Mouse (Mus musculus) cerebral cortex, adult 2 months (tissue): ENCODE results near the gene 6030408B16Rik.

Experiments used
- whole genome bisulfite sequencing: fragments of 180-500 bp; shearing (Covaris S2); methylation state at CpG from one replicate; pipeline ENCODE4 v1.1.7; 2018; 5-methylcytosine and 5-hydroxymethylcytosine counted together

The 6030408B16Rik gene

DNA sequence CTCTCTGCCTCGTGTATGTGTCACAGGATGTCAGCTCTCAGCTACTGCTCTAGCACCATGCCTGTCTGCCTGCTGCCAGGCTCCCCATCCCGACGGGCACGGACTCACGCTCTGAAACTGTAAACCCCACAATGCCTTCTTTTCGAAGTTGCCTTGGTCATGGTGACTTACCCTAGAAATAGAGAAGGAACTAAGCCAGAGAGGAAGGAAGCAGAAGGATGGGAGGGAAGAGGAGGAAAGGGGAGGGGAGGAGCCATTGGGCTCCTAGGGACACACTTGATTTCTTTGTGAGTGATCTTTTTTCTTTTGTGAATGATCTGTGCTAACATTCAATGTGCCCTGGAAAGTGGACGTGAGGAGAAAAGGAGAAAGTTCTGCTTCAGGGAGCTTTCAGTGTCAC is 5.0 kb downstream of the 6030408B16Rik start:
- whole genome bisulfite sequencing: 23% methylated on average over 7 of the region's 7 CpGs

DNA sequence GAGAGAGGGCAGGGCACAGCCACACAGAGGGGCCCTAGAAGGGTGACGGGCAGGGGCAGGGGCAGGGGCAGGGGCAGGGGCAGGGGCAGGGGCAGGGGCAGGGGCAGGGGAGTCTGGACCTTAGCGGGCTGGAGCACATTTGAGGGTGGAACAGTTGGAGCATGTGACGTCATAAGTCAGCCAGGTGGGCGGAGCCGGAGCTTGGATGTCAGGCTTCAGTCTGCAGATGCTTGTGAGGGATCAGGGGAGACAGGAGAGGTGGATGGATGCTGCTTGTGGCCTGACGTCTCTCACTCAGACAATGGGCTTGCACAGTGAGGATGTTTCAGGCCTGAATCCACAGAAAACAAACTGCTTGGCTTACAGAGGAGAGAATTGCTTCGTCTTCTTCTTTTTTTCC is 5.5 kb downstream of the 6030408B16Rik start:
- WGBS: 31% methylated on average over 7 of the region's 7 CpGs

DNA sequence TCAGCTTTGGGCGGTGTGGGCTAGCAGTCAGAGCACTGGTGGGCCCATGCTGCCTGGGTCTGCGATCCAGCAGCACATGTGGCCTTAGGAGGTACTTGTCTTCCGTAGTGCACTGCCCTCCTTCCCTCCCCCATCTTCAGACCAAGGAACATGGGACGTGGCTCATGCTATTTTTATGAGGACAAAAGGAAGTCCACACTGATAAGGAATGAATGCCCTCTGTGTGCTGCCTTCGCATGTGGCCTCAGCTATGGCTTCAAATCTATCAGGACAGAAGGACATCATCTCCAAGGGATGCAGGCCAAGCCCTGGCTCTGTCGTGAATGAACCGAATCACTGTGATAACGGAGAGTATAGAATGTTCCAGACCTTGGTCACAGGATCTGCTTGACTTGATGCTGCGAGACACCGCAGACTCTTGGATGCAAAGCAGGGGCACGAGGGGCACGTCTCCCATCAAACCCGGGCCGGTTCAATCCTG is 6.5 kb downstream of the 6030408B16Rik start:
- 85% methylated on average over 14 of the region's 14 CpGs for WGBS

DNA sequence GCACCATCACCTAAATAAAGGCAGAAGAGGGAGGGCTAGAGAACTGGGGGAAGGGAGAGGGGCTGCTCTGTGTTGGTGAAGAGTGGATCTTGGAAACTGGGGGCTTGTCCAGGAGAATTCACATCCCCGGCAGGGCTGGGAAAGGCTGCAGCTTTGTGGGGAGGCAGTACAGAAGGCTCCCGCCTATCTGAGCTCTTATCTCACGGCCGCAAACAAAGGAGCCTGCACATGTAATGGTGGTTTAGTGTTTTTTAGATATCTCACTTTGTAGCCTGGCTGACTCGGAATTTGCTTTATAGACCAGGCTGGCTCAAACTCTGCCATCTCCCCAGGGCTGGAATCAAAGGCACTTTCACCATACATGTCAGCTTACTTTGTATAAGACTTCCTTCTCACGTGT is 7.1 kb downstream of the 6030408B16Rik start:
- 81% methylated on average over 6 of the region's 6 CpGs for WGBS

DNA sequence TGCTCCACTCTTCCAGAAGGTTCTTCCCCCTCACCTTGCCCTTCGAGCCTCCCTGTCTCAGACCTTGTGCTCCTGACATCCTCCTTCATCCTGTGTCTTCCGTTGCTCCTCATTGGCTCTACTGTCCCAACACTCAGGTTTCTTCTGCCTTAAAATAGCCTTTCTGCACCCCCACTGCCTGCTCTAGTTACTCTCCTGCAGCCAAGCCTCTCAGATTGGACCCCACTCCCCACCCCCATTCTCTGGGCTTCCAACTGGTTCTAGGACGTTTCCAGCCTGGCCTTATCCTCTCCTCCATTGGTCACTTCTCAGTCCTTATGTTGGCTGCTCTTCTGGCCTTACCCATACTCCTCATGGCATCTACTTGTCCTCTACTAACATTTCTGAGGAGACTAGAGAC is 9.2 kb downstream of the 6030408B16Rik start:
- 82% methylated on average over 3 of the region's 3 CpGs for WGBS

DNA sequence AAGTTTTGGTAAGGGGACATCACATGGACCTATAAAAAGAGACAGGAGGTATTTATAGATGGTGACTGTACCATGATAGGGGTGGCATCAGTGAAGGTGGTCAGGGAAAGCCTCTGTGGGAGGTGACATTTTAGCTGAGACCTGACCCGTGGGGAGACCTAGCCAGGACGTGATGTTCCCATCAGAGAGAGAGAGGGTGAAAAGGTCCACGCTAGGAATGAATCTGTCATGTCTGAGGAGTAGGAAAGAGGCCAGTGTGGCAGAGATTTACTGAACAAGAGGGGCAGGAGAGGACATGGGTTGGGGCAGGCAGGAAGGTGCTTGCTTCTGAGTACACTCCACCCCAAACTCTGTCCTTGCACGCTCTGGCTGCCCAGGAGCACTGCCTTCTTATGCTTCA is 10.8 kb downstream of the 6030408B16Rik start:
- WGBS: 93% methylated on average over 4 of the region's 4 CpGs

DNA sequence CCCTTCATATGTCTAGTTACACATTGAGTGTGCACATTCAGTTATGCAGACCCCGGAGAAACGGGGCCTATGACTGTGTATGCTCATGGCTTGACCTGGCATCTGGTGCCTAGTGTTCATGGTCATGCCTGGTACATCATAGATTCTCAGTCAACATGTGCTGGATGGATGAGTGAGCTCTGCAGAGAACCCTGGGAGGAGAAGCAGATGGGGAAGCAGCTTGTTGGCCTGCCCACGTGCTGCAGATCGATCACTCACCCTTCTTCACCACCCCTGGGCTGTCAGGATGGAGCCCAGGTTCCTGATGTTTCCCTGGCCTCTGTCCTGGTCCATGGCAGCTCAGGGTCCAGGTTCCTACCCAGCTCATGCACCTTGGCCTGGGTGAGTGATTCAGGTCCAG is 13.4 kb downstream of the 6030408B16Rik start:
- WGBS: 70% methylated on average over 4 of the region's 4 CpGs

DNA sequence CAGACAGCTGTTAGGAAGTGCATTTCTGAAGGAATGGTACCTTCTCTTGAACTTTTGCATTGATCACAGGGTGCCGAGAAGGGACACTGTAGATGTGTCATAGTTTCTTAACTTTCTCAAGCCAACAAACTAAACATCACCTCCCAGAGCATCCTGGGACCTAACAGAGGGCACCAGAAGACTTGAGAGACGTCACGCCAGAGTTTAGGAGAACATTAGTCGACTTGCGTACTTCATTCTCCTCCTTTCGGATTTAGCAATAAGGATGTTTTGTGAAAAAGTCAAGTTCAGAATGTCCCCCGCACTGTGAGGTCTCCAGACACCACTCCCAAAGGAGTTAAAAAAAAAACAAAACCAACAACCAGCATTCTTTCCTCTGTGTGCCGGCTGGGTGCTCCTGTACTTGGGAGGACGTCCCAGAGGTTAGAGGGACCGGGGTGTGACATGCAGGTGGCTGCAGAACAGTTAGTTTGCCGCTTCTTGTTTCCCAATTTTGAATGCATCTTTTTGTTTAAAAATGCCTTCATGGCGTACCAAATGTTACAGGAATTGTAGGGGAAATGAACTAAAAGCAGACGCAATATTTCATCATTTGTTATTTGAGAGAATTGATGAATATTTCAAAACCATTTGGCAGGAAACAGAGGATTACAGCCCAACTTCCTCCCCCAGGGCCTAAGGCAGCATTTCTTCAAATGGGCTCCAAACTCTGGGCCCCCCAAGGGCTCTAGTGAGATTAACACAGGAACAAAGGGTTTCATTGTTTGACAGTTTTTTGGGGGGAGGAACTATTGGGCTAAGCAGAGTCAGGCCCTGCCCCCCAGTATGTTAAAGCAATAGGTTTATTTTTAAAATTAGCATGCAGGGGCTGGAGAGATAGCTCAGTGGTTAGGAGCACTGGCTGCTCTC is 15.7 kb downstream of the 6030408B16Rik start:
- 72% methylated on average over 13 of the region's 13 CpGs for WGBS

DNA sequence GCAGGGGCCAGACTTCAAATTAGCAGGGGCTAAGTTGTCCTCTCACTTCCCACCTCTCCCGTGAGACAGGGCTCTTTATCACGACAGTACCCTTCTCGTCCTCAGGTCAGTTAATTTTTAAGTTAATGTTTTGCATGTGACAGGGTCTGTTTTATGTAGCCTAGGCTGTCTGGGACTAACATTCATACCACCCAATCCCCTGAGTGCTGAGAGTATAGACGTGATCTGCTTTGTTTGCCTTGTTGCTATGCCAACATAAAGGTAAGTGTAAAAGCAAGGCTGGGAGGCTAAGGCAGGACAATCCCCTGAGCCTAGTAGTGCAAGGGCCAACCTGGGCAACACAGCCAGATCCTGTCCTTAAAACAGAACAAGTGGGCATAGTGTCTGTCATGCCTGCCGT is 16.5 kb downstream of the 6030408B16Rik start:
- 65% methylated on average over 5 of the region's 5 CpGs for WGBS

DNA sequence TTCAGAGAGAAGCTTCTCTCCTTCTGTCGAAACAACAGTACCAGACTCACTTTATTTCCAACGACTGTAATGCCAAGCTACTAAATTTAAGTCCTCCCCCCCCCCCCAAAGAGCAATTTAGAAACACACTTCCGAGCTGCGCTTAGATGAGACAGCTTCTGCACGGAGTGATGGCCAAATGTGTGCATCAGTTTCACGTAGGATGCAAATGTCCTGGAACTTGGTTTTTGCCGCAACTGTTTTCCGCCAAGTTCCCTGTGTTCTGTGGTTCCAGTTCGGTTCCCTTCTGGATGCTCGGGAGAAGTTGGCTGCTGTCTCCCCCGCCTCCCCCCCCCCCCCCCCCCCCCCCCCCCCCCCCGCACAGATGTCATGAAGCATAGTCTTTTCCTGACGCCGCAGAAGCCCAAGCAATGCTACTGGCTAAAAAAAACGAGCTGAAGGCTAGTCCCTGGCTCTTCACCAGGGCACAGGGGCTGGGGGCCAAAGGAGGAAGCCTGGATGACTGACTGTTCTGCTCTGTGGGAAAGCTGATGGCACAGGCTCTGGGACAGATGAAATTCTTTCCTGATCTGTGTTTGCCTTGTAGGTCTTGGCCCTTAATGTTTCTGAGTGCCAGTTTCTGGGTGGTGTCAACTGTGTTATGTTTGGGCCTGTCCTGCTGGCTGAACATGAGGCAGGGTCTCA is 18.2 kb downstream of the 6030408B16Rik start:
- 24% methylated on average over 14 of the region's 15 CpGs for WGBS

DNA sequence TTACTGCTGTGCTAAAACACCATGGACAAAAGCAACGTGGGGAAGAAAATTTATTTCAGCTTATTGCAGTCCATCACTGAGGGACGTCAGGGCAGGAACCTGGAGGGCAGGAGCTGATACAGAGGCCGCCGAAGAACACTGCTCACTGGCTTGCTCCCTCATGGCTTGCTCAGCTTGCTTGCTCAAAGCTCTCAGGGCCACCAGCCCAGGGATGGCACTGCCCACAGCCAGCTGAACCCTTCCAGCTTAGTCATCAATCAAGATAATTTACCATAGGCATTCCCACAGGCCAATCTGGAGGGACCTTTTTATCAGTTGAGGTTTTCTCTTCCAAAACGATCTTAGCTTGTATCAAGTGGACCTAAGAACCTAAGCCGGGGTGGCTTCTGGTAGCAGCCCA is 19.0 kb downstream of the 6030408B16Rik start:
- 77% methylated on average over 6 of the region's 6 CpGs for WGBS

DNA sequence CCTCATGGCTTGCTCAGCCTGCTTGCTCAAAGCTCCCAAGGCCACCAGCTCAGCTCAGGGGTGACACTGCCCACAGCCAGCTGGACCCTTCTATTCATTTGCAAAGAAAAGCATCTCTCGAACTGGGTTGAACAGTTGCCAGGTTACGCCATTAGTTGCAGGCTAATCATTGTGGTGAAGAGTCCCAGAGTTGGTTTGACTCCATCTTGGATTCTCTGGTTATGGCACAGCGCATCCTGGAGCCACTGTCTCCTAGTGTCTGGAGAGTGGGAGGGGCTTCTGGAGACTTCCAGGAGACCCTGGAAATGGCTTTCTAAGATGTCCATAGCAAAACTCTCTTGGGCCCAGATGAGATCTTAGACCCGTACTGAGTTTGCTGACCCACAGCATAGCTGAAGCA is 22.4 kb downstream of the 6030408B16Rik start:
- WGBS: 71% methylated on average over 4 of the region's 4 CpGs

DNA sequence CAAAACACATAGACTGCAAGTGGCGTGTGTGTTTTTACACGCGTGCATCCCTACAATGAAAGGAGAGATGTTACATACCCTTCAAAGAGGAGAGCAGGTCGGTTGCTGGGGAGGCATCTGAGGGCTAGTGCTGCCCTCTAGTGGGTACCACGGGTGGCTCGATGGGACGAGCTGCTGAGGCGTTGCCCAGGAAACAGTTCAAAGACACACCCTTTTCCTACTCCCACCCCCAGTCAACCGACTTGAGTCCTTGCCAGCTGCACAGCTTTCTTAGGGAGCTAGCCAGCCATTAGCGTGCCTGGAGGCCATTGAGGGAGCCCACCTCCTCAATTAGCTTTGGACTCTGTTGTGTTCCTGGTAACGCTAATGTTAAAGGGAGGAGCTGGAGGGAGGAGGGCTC is 22.8 kb downstream of the 6030408B16Rik start:
- WGBS: 2% methylated on average over 11 of the region's 11 CpGs

DNA sequence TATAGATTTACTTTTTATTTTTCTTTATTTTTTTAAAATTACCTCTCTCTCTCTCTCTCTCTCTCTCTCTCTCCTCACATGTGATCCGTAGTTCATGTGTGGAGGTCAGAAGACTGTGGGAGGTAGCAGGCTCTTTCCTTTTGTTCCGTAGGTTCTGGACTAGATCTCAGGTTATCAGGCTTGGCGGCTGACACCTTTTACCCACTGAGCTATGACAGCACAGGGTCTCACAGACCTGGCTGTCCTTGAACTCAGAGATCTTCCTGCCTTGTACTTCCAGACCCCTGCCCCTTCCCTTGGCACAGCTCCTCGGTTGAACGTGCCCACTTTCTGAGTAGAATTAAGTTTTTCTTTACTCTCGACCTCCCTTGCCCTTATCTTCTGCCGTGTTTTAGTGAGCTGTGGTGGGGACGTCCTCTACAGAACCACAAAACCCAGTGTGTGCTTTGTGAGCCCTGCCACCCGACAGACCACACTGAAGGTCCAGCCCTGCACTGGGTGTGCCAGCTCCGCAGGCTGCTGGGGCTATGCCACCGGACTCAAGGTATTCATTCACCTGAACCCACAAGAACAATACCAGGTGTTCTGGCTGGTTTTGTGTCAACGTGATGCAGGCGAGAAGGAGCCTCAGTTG is 23.4 kb downstream of the 6030408B16Rik start:
- 48% methylated on average over 13 of the region's 13 CpGs for WGBS

DNA sequence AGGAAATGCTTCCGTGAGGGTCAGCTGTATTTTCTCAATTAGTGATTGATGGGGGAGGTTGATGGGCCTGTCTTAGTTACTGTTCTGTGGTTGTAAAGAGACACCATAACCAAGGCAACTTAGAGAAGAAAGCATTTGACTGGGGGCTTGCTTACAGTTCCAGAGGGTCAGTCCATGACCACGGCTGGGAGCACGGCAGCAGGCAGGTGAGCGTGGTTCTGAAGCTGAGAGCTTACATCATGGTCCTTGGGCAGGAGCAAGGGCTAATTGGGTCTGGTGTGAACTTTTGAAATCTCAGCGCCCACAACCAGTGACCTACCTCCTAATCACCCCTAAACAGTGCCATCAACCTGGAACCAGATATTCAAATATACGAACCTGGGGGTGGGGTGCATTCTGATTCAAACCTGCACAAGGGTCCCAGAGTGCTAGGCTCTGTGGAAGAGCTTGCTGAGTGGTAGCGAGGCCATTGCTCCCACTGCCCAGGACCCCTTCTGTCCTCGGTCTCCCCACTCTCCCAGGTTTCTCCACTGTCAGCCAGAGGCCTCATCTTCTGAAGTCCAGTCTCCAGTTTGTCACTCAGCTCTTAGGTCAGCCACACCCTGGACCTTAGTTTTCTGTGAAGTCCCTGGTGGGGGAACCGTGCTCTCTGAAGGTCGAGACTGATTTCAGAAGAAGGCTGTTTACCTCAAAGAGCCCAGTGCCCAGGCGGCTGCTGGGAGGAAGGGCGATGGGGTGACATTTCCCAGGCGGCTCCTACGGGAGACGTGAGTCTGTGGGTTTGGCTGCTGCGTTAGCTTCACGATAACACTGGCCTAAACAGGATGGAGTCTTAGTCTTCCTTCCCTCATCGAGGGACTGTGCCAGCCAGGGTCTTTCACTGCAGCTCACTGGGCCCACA is 24.2 kb downstream of the 6030408B16Rik start:
- 86% methylated on average over 18 of the region's 18 CpGs for WGBS

DNA sequence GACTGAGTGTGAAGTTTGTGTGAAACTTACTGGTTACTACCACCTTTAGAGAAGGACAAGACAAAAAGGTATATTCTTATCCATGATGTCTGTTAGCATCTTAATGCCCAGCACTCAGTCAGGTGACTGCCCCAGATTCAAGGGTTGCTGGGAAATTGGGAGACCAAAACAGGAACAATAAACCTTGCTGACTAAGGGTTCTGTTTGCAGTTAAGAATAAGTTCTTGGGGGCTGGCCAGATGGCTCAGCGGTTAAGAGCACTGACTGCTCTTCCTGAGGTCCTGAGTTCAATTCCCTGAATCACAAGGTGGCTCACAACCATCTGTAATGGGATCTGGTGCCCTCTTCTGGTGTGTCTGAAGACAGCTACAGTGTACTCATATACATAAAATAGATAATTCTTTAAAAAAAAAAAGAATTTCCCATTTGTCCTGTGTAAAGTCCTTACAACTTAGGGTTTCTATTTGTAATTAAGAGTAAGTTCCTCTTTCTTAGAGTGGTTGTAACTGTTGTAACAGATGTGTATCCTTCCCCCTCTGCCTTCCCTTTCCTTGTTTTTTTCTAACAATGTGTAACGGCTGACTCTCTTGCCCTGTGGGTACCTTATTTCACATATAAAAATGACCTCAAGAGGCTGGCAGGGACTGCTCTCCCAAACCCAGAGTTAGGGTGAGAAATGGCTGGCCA is 24.9 kb downstream of the 6030408B16Rik start:
- WGBS: 70% methylated on average over 2 of the region's 2 CpGs

DNA sequence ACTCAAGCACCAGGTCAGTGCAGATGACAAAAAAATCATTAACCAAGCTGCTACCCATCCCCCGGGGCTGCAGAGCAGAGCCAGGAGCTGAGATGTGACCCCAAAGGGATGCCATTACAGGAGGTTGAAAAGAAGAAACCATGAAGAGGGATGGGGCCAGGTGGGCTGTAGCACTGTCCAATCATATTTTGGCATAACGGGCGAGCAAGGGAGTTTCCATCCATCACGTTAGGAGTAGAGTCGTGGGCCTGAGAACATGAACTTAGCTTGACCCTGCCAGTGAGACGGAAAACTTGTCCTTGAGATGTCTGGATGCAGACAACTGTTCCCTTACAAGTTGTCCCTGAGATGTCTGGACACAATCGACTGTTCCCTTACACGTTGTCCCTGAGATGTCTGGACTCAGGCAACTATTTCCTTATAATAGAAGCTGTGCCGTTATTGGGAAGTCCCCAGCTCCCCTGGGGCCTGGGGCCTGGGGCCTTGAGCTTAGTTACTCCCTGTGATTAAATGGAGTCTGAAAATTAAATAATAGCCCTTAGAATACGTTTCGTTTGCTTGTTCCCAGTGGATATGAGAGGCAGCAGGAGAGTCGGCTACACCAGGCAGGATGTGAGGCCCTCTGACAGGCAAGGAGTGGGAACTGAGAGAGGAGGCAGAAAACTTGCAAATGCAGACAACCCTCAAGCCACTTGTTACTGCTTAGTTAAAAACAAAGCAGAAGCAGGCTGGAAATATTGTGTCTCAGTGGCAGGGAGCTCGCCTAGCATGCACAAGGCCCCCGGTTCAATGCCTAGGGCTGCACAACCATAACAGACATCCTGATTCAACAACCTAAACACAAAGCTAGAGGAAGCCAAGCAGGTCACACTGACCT is 26.1 kb downstream of the 6030408B16Rik start:
- WGBS: 76% methylated on average over 14 of the region's 14 CpGs

DNA sequence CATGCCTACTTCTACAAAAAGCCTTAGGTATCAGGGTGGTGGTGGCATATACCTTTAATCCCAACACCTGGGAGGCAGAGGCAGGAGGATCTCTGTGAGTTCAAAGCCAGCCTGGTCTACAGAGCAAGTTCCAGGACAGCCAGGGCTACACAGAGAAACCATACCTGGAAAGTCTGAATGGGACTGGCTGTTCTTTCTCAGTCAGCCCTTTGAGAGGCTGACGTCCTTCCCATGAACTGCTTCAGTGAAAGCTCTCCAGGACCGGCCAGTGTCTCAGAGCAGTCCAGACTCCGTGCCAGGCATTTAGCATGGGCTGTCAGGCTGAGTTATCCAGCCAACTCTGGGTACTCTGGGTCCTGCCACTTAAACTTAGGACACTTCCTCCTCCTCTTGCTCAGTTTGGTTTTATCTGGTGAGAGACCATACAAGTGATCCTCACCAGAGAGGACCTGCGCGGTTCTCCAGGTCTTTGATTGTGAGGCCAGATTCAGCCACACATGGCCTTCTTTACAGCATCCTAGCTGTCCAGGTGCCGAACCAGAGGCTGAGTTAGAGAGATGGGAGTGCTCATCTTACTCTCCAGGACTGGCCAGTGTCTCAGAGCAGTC is 27.1 kb downstream of the 6030408B16Rik start:
- WGBS: 79% methylated on average over 6 of the region's 6 CpGs

DNA sequence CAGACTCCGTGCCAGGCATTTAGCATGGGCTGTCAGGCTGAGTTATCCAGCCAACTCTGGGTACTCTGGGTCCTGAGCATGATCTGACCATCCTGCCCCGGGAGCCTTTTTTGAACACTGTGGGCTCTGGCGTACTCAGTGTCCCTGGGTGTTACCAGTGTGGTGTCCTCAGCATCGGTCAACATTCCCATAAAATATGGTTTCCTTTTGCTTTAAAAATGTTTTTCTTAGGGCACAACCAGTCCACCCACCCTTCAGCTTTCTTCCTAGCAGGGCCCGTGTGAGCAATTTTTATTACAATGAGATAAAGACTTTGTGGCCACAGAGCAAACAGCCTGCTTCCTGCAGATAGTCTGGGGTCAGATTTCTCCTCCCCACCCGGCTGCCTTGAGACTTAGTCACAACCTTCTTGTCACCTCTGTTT is 27.6 kb downstream of the 6030408B16Rik start:
- 76% methylated on average over 6 of the region's 6 CpGs for WGBS
